ENCODE assay signal across 8 mouse cellular contexts in genomic region chr2:30647303-30647881, GRCm38 (mm10). TPM values are rescaled to one million over a fixed set of nuclear protein-coding genes. Genes with fewer than 3 reads are reported as not detected.
DNase-seq lines count a peak whose midpoint lies in the region; ATAC-seq and TF ChIP-seq lines count a peak whose summit lies in the region.

No protein-coding gene starts in this region.

- peak; percentile 72 to 82 for DNase-seq in adrenal gland, adult (ENCODE audit: inconsistent age in 2 of 2, low spot score in 1 of 2)
- DNase-seq in adrenal gland, adult 18-20 months (ENCODE audit: low spot score in 2 of 2), result no peak
- peak; percentile 79 for DNase-seq in kidney, postnatal 0 days (ENCODE audit: low spot score)
- DNase-seq in liver, result peak; percentile 38
- peak; percentile 87 to 89 for DNase-seq in right cerebral cortex, adult 2 months (ENCODE audit: low spot score in 2 of 2)

- peak overlapping the region; percentile 96 for H3K27ac ChIP-seq in cortical plate, adult 2 months (ENCODE audit: insufficient read depth, low read length)
- H3K27ac ChIP-seq in heart, embryonic 13.5 days (replicated peaks), result peak overlapping the region; percentile 81
- peak overlapping the region; percentile 73; the same call in 1 of the 2 replicates for H3K27ac ChIP-seq in kidney, postnatal 0 days

- H3K9ac ChIP-seq in heart, embryonic 13.5 days, result peak overlapping the region; percentile 67
- H3K9ac ChIP-seq in kidney, postnatal 0 days (ENCODE audit: low read depth, low read length), result no peak overlapping the region

- peaks cover 16% of the 10 kb centered on the region for H3K4me1 ChIP-seq in cortical plate, adult 2 months (ENCODE audit: control insufficient read depth, insufficient read depth, low read length)
- peaks cover 51% of the 10 kb centered on the region for H3K4me1 ChIP-seq in heart, embryonic 13.5 days
- peaks cover 14% of the 10 kb centered on the region for H3K4me1 ChIP-seq in kidney, postnatal 0 days (replicated peaks; ENCODE audit: insufficient read depth, low read length)

- peak; percentile 96 for TF ChIP-seq POLR2A in cortical plate, adult 2 months (IDR thresholded peaks at IDR 0.05; ENCODE audit: extremely low read depth, insufficient read depth, low read length)

- peak overlapping the region; percentile 40 for H3K4me2 ChIP-seq in heart, embryonic 13.5 days
- no peak overlapping the region for H3K4me2 ChIP-seq in kidney, postnatal 0 days (ENCODE audit: low read length)

- H3K27me3 ChIP-seq in heart, embryonic 13.5 days (replicated peaks), result no peaks in the 10 kb centered on the region
- no peaks in the 10 kb centered on the region for H3K27me3 ChIP-seq in kidney, postnatal 0 days (ENCODE audit: insufficient read depth, low read length)

- 16% methylated on average over 11 of the region's 11 CpGs for WGBS in heart, embryonic 13.5 days
- 13% methylated on average over 11 of the region's 11 CpGs for WGBS in kidney, postnatal 0 days

- no peak for ATAC-seq in heart, embryonic 13.5 days (ENCODE audit: extremely low read depth, insufficient number of reproducible peaks, low FRiP score, low TSS enrichment)
- ATAC-seq in kidney, postnatal 0 days (replicated peaks; ENCODE audit: low FRiP score, low read depth), result peak; percentile 74
- no peak for ATAC-seq in erythroid progenitor cell, adult 5-6 weeks (replicated peaks; ENCODE audit: low FRiP score, poor library complexity, severe bottlenecking)

- no peak overlapping the region for H3K4me3 ChIP-seq in cortical plate, adult 2 months (ENCODE audit: insufficient read depth, low read length)
- H3K4me3 ChIP-seq in heart, embryonic 13.5 days, result no peak overlapping the region
- no peak overlapping the region for H3K4me3 ChIP-seq in kidney, postnatal 0 days (replicated peaks; ENCODE audit: low read depth, low read length)

- H3K36me3 ChIP-seq in heart, embryonic 13.5 days, result no peaks in the 10 kb centered on the region
- no peaks in the 10 kb centered on the region for H3K36me3 ChIP-seq in kidney, postnatal 0 days (ENCODE audit: insufficient read depth, low read length)

- TF ChIP-seq CTCF in cortical plate, adult 2 months (IDR thresholded peaks at IDR 0.05; ENCODE audit: extremely low read depth, insufficient read depth, low read length), result no peak
- no peak for TF ChIP-seq CTCF in kidney, postnatal 0 days (IDR thresholded peaks at IDR 0.05; ENCODE audit: low read depth)

- H3K9me3 ChIP-seq in heart, embryonic 13.5 days, result no peaks in the 10 kb centered on the region
- H3K9me3 ChIP-seq in kidney, postnatal 0 days (replicated peaks; ENCODE audit: low read length), result no peaks in the 10 kb centered on the region

RNA-seq across cellular contexts. Expression of gene Cstad, which starts 52.6 kb away (rescaled TPM):
- under 1 TPM in 1 of 2 experiments, not detected in 1; 0.51 TPM for total RNA-seq in adrenal gland, adult 18-20 months (2021)
- polyA plus RNA-seq in cortical plate, adult 2 months (2012; rRNA removed), result 5.3 and 6.4 TPM in 2 replicates
- 2.1 and 2.4 TPM in 2 replicates for polyA plus RNA-seq in heart, embryonic 13.5 days (2015; fragmentation: Nextera tagmentation; extraction: Ambion mirVana)
- 2.1 and 2.7 TPM in 2 replicates for polyA plus RNA-seq in kidney, postnatal 0 days (2015; fragmentation: Nextera tagmentation; extraction: Ambion mirVana)
- total RNA-seq in erythroid progenitor cell, adult 5-6 weeks (2015; ENCODE audit: low replicate concordance), result not detected in 2 replicates
- not detected in 2 replicates for total RNA-seq in erythroid progenitor cell, adult 5-6 weeks (2017; ENCODE audit: low replicate concordance)

Comparison
In these comparisons a context has a peak if more than half of its experiments do, and no peak if none do; other contexts are left out.
1. DNase-seq: peak in adrenal gland, adult (2 of 2), kidney, postnatal 0 days (single experiment), liver (single experiment) and right cerebral cortex, adult 2 months (2 of 2); none in adrenal gland, adult 18-20 months (0 of 2).
2. Peak in every context shown above with its lines, with median percentiles within 50 percentile points of each other: H3K27ac ChIP-seq.